Mouse (Mus musculus) bone marrow macrophage, adult 2 months (primary cell): ENCODE measurements around the gene Nav2.

Experiments used
- CTCF ChIP-seq: IDR thresholded peaks from 2 replicates; pipeline ENCODE4 v1.5.1; 2012; ENCODE audit warnings: low read depth, mild to moderate bottlenecking, low read length, moderate library complexity
- POLR2A ChIP-seq: IDR thresholded peaks from 2 replicates; pipeline ENCODE4 v1.6.1; 2012; ENCODE audit warnings: mild to moderate bottlenecking, low read depth, low read length, borderline replicate concordance

GRCm38 (mm10) chr7:49620160-49620559 is 711.6 kb downstream of the Nav2 start:
- no peak for TF ChIP-seq CTCF
- TF ChIP-seq POLR2A, result no peak
